9 mouse cellular contexts compared by ENCODE assay signal in the genomic region with DNA sequence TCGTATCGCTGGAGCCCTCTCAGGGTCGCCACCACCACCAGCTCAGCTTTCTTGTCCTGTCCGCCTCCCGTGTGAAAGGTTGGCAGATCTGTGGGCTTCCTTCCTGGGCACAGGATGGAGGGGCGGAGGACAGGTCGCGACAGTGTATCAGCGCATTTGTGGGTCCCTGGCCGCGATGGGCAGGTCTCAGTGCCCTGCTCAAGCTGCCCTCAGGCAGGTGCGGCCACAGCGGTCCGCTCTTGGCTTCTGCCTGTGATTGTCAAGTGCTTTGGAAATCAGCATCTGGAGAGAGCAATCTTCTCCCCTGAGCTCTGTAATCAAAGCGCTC.
DNase-seq lines count a peak whose midpoint lies in the region; ATAC-seq and TF ChIP-seq lines count a peak whose summit lies in the region.
"Had no signal": no experiment of that assay in that cellular context is flagged by ENCODE, and none has a peak within 500 bp of the region (broad histone marks: within the 10 kb centered on the region; RNA-seq: fewer than 3 reads in every experiment).

No protein-coding gene starts in this region.

- no peaks in the 10 kb centered on the region for H3K9me3 ChIP-seq in liver, embryonic 13.5 days (replicated peaks)
- H3K9me3 ChIP-seq in liver, embryonic 11.5 days (ENCODE audit: control insufficient read depth, low read length): no peaks in the 10 kb centered on the region
- no peaks in the 10 kb centered on the region for H3K9me3 ChIP-seq in embryonic facial prominence, embryonic 11.5 days (replicated peaks; ENCODE audit: control insufficient read depth, low read length)
- H3K9me3 ChIP-seq in hindbrain, embryonic 16.5 days (ENCODE audit: control insufficient read depth, low read length): no peaks in the 10 kb centered on the region

- no peaks in the 10 kb centered on the region for H3K4me1 ChIP-seq in liver, embryonic 13.5 days (replicated peaks)
- H3K4me1 ChIP-seq in liver, embryonic 11.5 days (replicated peaks; ENCODE audit: control insufficient read depth, insufficient read depth, low read length): no peaks in the 10 kb centered on the region
- H3K4me1 ChIP-seq in embryonic facial prominence, embryonic 11.5 days (ENCODE audit: control insufficient read depth, insufficient read depth, low read length): no peaks in the 10 kb centered on the region
- no peaks in the 10 kb centered on the region for H3K4me1 ChIP-seq in hindbrain, embryonic 16.5 days (ENCODE audit: control insufficient read depth, insufficient read depth, low read depth, low read length)
- peaks cover 13% of the 10 kb centered on the region for H3K4me1 ChIP-seq in olfactory bulb, adult 2 months (ENCODE audit: control insufficient read depth, insufficient read depth, low read length)

- no peaks in the 10 kb centered on the region for H3K36me3 ChIP-seq in liver, embryonic 13.5 days
- H3K36me3 ChIP-seq in liver, embryonic 11.5 days (ENCODE audit: control insufficient read depth, insufficient read depth, low read length): no peaks in the 10 kb centered on the region
- H3K36me3 ChIP-seq in embryonic facial prominence, embryonic 11.5 days (replicated peaks; ENCODE audit: control insufficient read depth, insufficient read depth, low read depth, low read length): no peaks in the 10 kb centered on the region
- H3K36me3 ChIP-seq in hindbrain, embryonic 16.5 days (ENCODE audit: control insufficient read depth, insufficient read depth, low read length): no peaks in the 10 kb centered on the region

- DNase-seq in liver, embryonic 13.5 days: no peak
- DNase-seq in liver, embryonic 11.5 days (ENCODE audit: low spot score): no peak
- DNase-seq in embryonic facial prominence, embryonic 11.5 days (ENCODE audit: low spot score): no peak
- no peak for DNase-seq in adrenal gland, adult (ENCODE audit: inconsistent age in 2 of 2, low spot score in 1 of 2)
- DNase-seq in frontal cortex, adult 2 months (ENCODE audit: extremely low spot score in 1 of 2, low spot score in 1 of 2): no peak
- DNase-seq: thymus, adult 18-20 months had no signal

- WGBS in liver, embryonic 13.5 days (ENCODE audit: insufficient replicate concordance): 5% methylated on average over 15 of the region's 15 CpGs
- 11% methylated on average over 15 of the region's 15 CpGs for WGBS in liver, embryonic 11.5 days
- 3% methylated on average over 15 of the region's 15 CpGs for WGBS in embryonic facial prominence, embryonic 11.5 days
- WGBS in hindbrain, embryonic 16.5 days: 2% methylated on average over 15 of the region's 15 CpGs
- WGBS in olfactory bulb, adult 2 months: 10% methylated on average over 15 of the region's 15 CpGs

- no peak overlapping the region for H3K9ac ChIP-seq in liver, embryonic 13.5 days
- no peak overlapping the region for H3K9ac ChIP-seq in liver, embryonic 11.5 days (ENCODE audit: low read depth, low read length)
- no peak overlapping the region for H3K9ac ChIP-seq in embryonic facial prominence, embryonic 11.5 days (replicated peaks; ENCODE audit: low read length)
- peak overlapping the region; percentile 77 for H3K9ac ChIP-seq in hindbrain, embryonic 16.5 days (ENCODE audit: low read depth, low read length)

- H3K27me3 ChIP-seq in liver, embryonic 13.5 days: peaks cover 22% of the 10 kb centered on the region
- peaks cover 21% of the 10 kb centered on the region for H3K27me3 ChIP-seq in liver, embryonic 11.5 days (replicated peaks; ENCODE audit: control insufficient read depth, insufficient read depth, low read length)
- H3K27me3 ChIP-seq in embryonic facial prominence, embryonic 11.5 days (ENCODE audit: control insufficient read depth, insufficient read depth, low read length): peaks cover 9% of the 10 kb centered on the region
- no peaks in the 10 kb centered on the region; the same call in 1 of the 2 replicates for H3K27me3 ChIP-seq in hindbrain, embryonic 16.5 days (replicated peaks; ENCODE audit: control insufficient read depth, insufficient read depth, low read length)

- no peak overlapping the region for H3K4me3 ChIP-seq in liver, embryonic 13.5 days (replicated peaks)
- H3K4me3 ChIP-seq in liver, embryonic 11.5 days (ENCODE audit: low read depth, low read length): no peak overlapping the region
- peak overlapping the region; percentile 25 for H3K4me3 ChIP-seq in embryonic facial prominence, embryonic 11.5 days (ENCODE audit: low read depth, low read length)
- peak overlapping the region; percentile 61 for H3K4me3 ChIP-seq in hindbrain, embryonic 16.5 days (ENCODE audit: low read length)
- H3K4me3 ChIP-seq in olfactory bulb, adult 2 months (ENCODE audit: insufficient read depth, low read depth, low read length): peak overlapping the region; percentile 67

- TF ChIP-seq POLR2A in olfactory bulb, adult 2 months (IDR thresholded peaks at IDR 0.05; ENCODE audit: insufficient read depth, low read depth, low read length): 0 out of 2 replicates have a peak, but pooled peaks have one; percentile 21

- no peak overlapping the region for H3K4me2 ChIP-seq in liver, embryonic 13.5 days
- no peak overlapping the region; the same call in 1 of the 2 replicates for H3K4me2 ChIP-seq in liver, embryonic 11.5 days
- peak overlapping the region; percentile 57 for H3K4me2 ChIP-seq in embryonic facial prominence, embryonic 11.5 days (ENCODE audit: low read depth, low read length)
- peak overlapping the region; percentile 84 for H3K4me2 ChIP-seq in hindbrain, embryonic 16.5 days (ENCODE audit: low read length)

- H3K27ac ChIP-seq in liver, embryonic 13.5 days: no peak overlapping the region
- no peak overlapping the region for H3K27ac ChIP-seq in liver, embryonic 11.5 days (ENCODE audit: low read depth, low read length)
- no peak overlapping the region for H3K27ac ChIP-seq in embryonic facial prominence, embryonic 11.5 days (replicated peaks; ENCODE audit: low read depth, low read length)
- H3K27ac ChIP-seq in hindbrain, embryonic 16.5 days (ENCODE audit: low read depth, low read length): peak overlapping the region; percentile 84
- H3K27ac ChIP-seq in olfactory bulb, adult 2 months (ENCODE audit: insufficient read depth, low read depth, low read length): peak overlapping the region; percentile 22; the same call in 1 of the 2 replicates

- ATAC-seq in liver, embryonic 13.5 days (ENCODE audit: low read depth): peak; percentile 23; the same call in 1 of the 2 replicates
- ATAC-seq in liver, embryonic 11.5 days (replicated peaks; ENCODE audit: low FRiP score): no peak
- no peak; the same call in 1 of the 2 replicates for ATAC-seq in embryonic facial prominence, embryonic 11.5 days (replicated peaks; ENCODE audit: insufficient number of reproducible peaks, low FRiP score, low TSS enrichment, low read depth)
- no peak; the same call in 1 of the 2 replicates for ATAC-seq in hindbrain, embryonic 16.5 days
- no peak for ATAC-seq in monocyte, adult 5-6 weeks (replicated peaks; ENCODE audit: insufficient number of reproducible peaks, low FRiP score, low TSS enrichment, poor library complexity, severe bottlenecking)

- TF ChIP-seq CTCF in olfactory bulb, adult 2 months (IDR thresholded peaks at IDR 0.05; ENCODE audit: insufficient read depth, low read depth, low read length): no peak

Comparison
In these comparisons a context has a peak if more than half of its experiments do, and no peak if none do; other contexts are left out.
1. H3K27ac ChIP-seq: peak in hindbrain, embryonic 16.5 days (single experiment) and olfactory bulb, adult 2 months (single experiment); none in liver, embryonic 13.5 days (single experiment), liver, embryonic 11.5 days (single experiment) and embryonic facial prominence, embryonic 11.5 days (single experiment).
2. H3K4me2 ChIP-seq: peak in embryonic facial prominence, embryonic 11.5 days (single experiment) and hindbrain, embryonic 16.5 days (single experiment); none in liver, embryonic 13.5 days (single experiment) and liver, embryonic 11.5 days (single experiment).
3. H3K4me3 ChIP-seq: peak in embryonic facial prominence, embryonic 11.5 days (single experiment), hindbrain, embryonic 16.5 days (single experiment) and olfactory bulb, adult 2 months (single experiment); none in liver, embryonic 13.5 days (single experiment) and liver, embryonic 11.5 days (single experiment).